Comparison of ENCODE assay signal across 8 mouse cellular contexts in genomic region chr16:67089747-67090146, GRCm38 (mm10).
DNase-seq lines count a peak whose midpoint lies in the region.
"Had no signal": no experiment of that assay in that cellular context is flagged by ENCODE, and none has a peak within 500 bp of the region (broad histone marks: within the 10 kb centered on the region; RNA-seq: fewer than 3 reads in every experiment).

No protein-coding gene starts in this region.

- DNase-seq in left cerebral cortex, adult 18-20 months (ENCODE audit: low spot score in 2 of 2): peak; percentile 49 to 60
- no peak for DNase-seq in left cerebral cortex, adult 8-10 months (ENCODE audit: low spot score in 2 of 2)
- DNase-seq in ZHBTc4 (ENCODE audit: low read depth, low spot score): peak; percentile 19
- DNase-seq in embryo, embryonic 10 days (ENCODE audit: low spot score): peak; percentile 59
- DNase-seq in retina, adult 2 months (ENCODE audit: low read depth, low spot score): peak; percentile 30
- no peak for DNase-seq in adrenal gland, postnatal 25 days
- DNase-seq in urinary bladder, postnatal 14 days (ENCODE audit: low spot score): no peak
- DNase-seq: adrenal gland, postnatal 10 days had no signal

Comparison
In these comparisons a context has a peak if more than half of its experiments do, and no peak if none do; other contexts are left out.
1. DNase-seq: peak in left cerebral cortex, adult 18-20 months (2 of 2), ZHBTc4 (single experiment), embryo, embryonic 10 days (single experiment) and retina, adult 2 months (single experiment); none in left cerebral cortex, adult 8-10 months (0 of 2), adrenal gland, postnatal 25 days (single experiment) and urinary bladder, postnatal 14 days (single experiment).